Mouse (Mus musculus) kidney, adult 2 months (tissue): Measurements from ENCODE around the gene Ap1b1. TPM values are rescaled to one million over a fixed set of nuclear protein-coding genes. Genes with fewer than 3 reads are reported as not detected.

ENCODE experiments used
- DNase-seq: peaks from one replicate; pipeline ENCODE4 v3.0.0; 2021
- H3K27ac ChIP-seq: fragments of 200-500 bp; 2 replicates; pipeline ENCODE4 v1.5.1; 2012; ENCODE audit warnings: low read depth, low read length, control low read depth, inconsistent platforms; ENCODE audit not compliant: insufficient read depth
- H3K27me3 ChIP-seq: fragments of 200-500 bp; replicated peaks from 2 replicates; pipeline ENCODE4 v1.6.1; 2012; ENCODE audit warnings: mild to moderate bottlenecking, moderate library complexity, low read length, inconsistent platforms; ENCODE audit not compliant: control insufficient read depth, insufficient read depth
- H3K36me3 ChIP-seq: fragments of 200-500 bp; 2 replicates; pipeline ENCODE4 v1.6.1; 2012; ENCODE audit warnings: mild to moderate bottlenecking, moderate library complexity, low read length, inconsistent platforms; ENCODE audit not compliant: control insufficient read depth, insufficient read depth
- H3K4me1 ChIP-seq: fragments of 200-500 bp; 2 replicates; pipeline ENCODE4 v1.6.1; 2011; ENCODE audit warnings: low read length; ENCODE audit not compliant: control insufficient read depth, insufficient read depth
- H3K4me3 ChIP-seq: fragments of 200-500 bp; 2 replicates; pipeline ENCODE4 v1.5.1; 2011; ENCODE audit warnings: mild to moderate bottlenecking, low read depth, low read length, control low read depth; ENCODE audit not compliant: insufficient read depth
- CTCF ChIP-seq: fragments of 200-500 bp; conservative IDR thresholded peaks from 2 replicates; pipeline ENCODE4 v1.5.1; 2011; ENCODE audit warnings: low read depth, mild to moderate bottlenecking, control low read depth, low read length, moderate library complexity, mixed read lengths; ENCODE audit not compliant: insufficient read depth, insufficient read length
- POLR2A ChIP-seq: fragments of 200-500 bp; IDR thresholded peaks from one replicate; pipeline ENCODE4 v1.6.1; 2011; ENCODE audit warnings: low read depth, low read length, control low read depth
- WGBS: fragments of 180-500 bp; shearing (Covaris S2); methylation state at CpG from one replicate; pipeline ENCODE4 v1.1.7; 2018; 5-methylcytosine and 5-hydroxymethylcytosine counted together
- polyA plus RNA-seq: library from polyadenylated mRNA; depleted of rRNA; stranded (reverse); fragments of >200 nt; gene quantifications from 2 replicates; pipeline ENCODE4 v1.2.3, GENCODE M21; 2012

The Ap1b1 gene
- polyA plus RNA-seq, 1 experiment, result 110 TPM

DNA sequence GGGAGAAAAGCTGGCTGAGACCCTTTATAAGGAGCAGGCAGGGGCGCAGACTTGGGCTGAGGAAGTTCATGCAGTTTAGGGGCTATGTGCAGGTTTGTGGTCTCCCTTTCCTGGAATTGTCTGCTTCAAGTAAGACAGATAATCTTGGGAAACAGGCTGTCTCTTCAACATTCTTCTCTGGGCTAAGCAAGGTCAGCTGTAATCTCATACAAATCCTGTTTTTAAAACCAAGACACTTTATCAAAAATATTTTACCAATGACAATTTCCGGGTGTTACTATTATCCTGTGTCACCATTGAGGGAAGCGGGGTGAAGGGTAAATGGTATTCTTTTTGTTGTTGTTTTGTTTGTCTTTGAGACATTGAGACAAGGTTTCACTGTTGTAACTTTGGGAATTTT, 1.8 kb upstream of the Ap1b1 start:
- peak; percentile 43 for DNase-seq
- Histone ChIP-seq H3K27me3 (no peaks in the 10 kb centered on the region), H3K36me3 (no peaks in the 10 kb centered on the region), H3K27ac (peak overlapping the region; percentile 55), H3K4me1 (peaks cover 14% of the 10 kb centered on the region), H3K4me3 (no peak overlapping the region)
- WGBS, result 68% methylated on average over 3 of the region's 3 CpGs
- TF ChIP-seq POLR2A, result no peak
- TF ChIP-seq CTCF, result no peak

DNA sequence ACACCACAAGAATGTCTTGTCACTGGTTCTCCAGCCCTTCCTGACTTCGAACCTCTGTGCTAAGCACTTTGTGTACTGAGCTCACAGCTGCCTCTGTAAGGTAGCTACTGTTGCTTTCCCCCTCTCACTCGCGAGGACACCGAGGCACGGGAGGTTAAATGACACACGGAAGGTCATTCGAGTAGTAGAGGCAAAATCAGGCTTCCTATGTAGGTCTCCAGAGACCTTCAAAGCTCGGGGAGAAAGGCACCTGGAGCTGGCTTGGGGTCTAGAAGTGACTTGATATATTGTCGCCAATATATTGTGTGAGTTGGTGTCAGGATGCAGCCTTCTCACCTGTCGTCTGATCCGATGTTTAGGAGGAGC, 846 bp downstream of the Ap1b1 start:
- no peaks in the 10 kb centered on the region for H3K36me3 ChIP-seq
- WGBS, result 23% methylated on average over 11 of the region's 11 CpGs
- TF ChIP-seq POLR2A, result no peak
- TF ChIP-seq CTCF, result no peak
- H3K27me3 ChIP-seq, result no peaks in the 10 kb centered on the region
- DNase-seq, result no peak
- H3K4me1 ChIP-seq, result peaks cover 28% of the 10 kb centered on the region
- H3K27ac ChIP-seq, result peak overlapping the region; percentile 63
- peak overlapping the region; percentile 70 for H3K4me3 ChIP-seq

DNA sequence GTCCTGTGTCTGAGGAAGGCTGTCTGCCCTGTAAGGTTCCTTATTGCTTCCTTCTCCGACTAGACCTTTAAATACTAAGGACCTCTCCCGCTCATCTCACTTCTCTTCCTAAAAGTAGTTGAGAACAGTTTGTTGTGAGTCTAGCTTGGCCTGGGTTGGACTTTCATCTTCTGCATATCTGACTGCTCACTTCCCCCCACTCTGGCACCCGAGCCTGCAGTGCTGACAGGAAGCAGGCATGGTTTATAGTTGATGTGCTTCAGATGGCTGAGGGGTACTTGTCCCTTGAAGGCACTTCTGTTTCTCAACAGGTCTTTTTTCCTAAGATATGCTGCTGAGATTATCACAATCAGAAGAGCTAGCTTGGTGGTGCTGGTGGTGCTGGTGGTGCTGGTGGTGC, 2.6 kb downstream of the Ap1b1 start:
- DNase-seq, result peak; percentile 61

GRCm38 (mm10) chr11:4992471-4992870, 5.8 kb downstream of the Ap1b1 start:
- Histone ChIP-seq H3K36me3 (no peaks in the 10 kb centered on the region), H3K27me3 (no peaks in the 10 kb centered on the region), H3K4me1 (peaks cover 26% of the 10 kb centered on the region), H3K4me3 (no peak overlapping the region), H3K27ac (no peak overlapping the region)
- TF ChIP-seq POLR2A (no peak), CTCF (no peak)
- no peak for DNase-seq
- 50% methylated on average over 2 of the region's 2 CpGs for WGBS

More for the DNA sequence above, 2.6 kb downstream of the Ap1b1 start:
- H3K27ac ChIP-seq, result no peak overlapping the region
- 40% methylated on average over 3 of the region's 3 CpGs for WGBS
- H3K36me3 ChIP-seq, result no peaks in the 10 kb centered on the region
- no peak for TF ChIP-seq POLR2A
- no peak for TF ChIP-seq CTCF
- H3K4me1 ChIP-seq, result peaks cover 28% of the 10 kb centered on the region
- H3K27me3 ChIP-seq, result no peaks in the 10 kb centered on the region
- no peak overlapping the region for H3K4me3 ChIP-seq

DNA sequence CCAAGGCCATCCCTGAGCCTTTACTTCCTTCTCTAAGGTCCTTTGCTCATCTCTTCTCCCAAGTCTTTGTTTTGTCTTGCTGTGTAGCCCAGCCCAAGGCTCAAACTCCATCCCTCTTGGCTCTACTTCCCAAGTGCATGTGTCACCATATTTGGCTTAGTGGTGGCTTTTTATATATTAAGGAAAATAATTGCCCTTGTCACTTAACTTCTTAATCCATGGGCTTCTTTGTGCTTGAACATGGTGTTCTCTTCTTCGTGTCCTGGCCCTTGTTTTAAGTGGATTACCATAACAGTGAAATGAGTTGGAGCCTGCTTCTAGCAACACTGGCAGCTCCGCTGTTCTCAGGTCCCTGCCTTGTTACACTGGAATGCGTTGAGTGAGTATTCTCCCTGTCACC, 9.1 kb downstream of the Ap1b1 start:
- H3K27me3 ChIP-seq, result no peaks in the 10 kb centered on the region
- H3K4me3 ChIP-seq, result no peak overlapping the region
- TF ChIP-seq CTCF, result no peak
- TF ChIP-seq POLR2A, result no peak
- 81% methylated on average over 3 of the region's 3 CpGs for WGBS
- no peak overlapping the region for H3K27ac ChIP-seq
- H3K4me1 ChIP-seq, result peaks cover 25% of the 10 kb centered on the region
- no peak for DNase-seq
- no peaks in the 10 kb centered on the region for H3K36me3 ChIP-seq

DNA sequence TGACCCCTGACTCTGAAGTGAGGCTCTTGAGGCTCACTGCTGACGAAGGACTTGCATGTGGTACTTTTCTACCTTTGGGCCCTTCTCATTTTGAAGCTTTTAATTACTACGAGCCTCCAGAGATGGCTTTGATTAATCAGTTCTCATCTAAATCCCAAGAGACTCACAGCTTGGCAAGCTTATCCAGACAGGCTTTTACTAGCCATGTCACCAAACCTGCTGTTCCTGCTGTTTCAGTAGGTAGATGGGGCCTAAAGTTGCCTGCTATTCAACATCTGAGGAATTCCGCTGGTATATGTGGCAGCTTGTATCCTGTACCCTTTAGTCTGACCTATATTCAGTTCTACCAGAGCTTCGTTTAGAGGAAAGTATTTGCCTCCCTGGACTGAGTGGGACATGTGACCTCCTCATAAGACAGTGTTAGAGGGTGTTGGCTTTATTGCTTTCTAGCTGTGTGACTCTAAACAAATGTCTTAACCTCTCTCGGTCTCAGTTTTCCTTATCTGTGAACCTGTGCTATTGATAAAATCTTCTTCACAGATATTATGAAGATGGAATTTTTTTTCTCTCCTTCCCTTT, 10.1 kb downstream of the Ap1b1 start:
- H3K27me3 ChIP-seq, result no peaks in the 10 kb centered on the region
- 43% methylated on average over 5 of the region's 5 CpGs for WGBS
- H3K4me1 ChIP-seq, result peaks cover 24% of the 10 kb centered on the region
- DNase-seq, result no peak
- TF ChIP-seq CTCF, result no peak
- no peak for TF ChIP-seq POLR2A
- H3K27ac ChIP-seq, result no peak overlapping the region
- H3K36me3 ChIP-seq, result no peaks in the 10 kb centered on the region
- no peak overlapping the region for H3K4me3 ChIP-seq

- no peak overlapping the region for H3K4me3 ChIP-seq
- TF ChIP-seq POLR2A (no peak), CTCF (peak; percentile 30)
- 18% methylated on average over 3 of the region's 3 CpGs for WGBS
- H3K27me3 ChIP-seq, result no peaks in the 10 kb centered on the region
- peak; percentile 93 for DNase-seq
- peaks cover 19% of the 10 kb centered on the region for H3K4me1 ChIP-seq
- H3K36me3 ChIP-seq, result no peaks in the 10 kb centered on the region
- peak overlapping the region; percentile 77 for H3K27ac ChIP-seq
These were observed 11.7 kb downstream of the Ap1b1 start for GRCm38 (mm10) chr11:4998352-4998751.

- H3K27ac ChIP-seq, result peak overlapping the region; percentile 58
- DNase-seq, result no peak
- no peaks in the 10 kb centered on the region for H3K36me3 ChIP-seq
- 57% methylated on average over 1 of the region's 1 CpGs for WGBS
- no peak for TF ChIP-seq CTCF
- TF ChIP-seq POLR2A, result no peak
- H3K4me3 ChIP-seq, result no peak overlapping the region
- H3K27me3 ChIP-seq, result no peaks in the 10 kb centered on the region
- peaks cover 19% of the 10 kb centered on the region for H3K4me1 ChIP-seq
These were observed 12.1 kb downstream of the Ap1b1 start for GRCm38 (mm10) chr11:4998762-4999161.
